Mouse (Mus musculus): ENCODE results near the gene Pip4k2a.

Gene Pip4k2a

GRCm38 (mm10) chr2:18979046-18979445 is 18.9 kb downstream of the Pip4k2a start:
- DNase-seq: no peak

- DNase-seq: no peak
Observed at GRCm38 (mm10) chr2:18977201-18977805, 20.6 kb downstream of the Pip4k2a start.

GRCm38 (mm10) chr2:18976175-18976574 is 21.8 kb downstream of the Pip4k2a start:
- no peak for DNase-seq

GRCm38 (mm10) chr2:18974882-18975645 is 22.9 kb downstream of the Pip4k2a start:
- DNase-seq: no peak

- DNase-seq: no peak
Observed at GRCm38 (mm10) chr2:18971564-18971963, 26.4 kb downstream of the Pip4k2a start.

- no peak for DNase-seq
Observed at GRCm38 (mm10) chr2:18970461-18970860, 27.5 kb downstream of the Pip4k2a start.

- no peak for DNase-seq
Observed at GRCm38 (mm10) chr2:18969066-18969681, 28.8 kb downstream of the Pip4k2a start.

GRCm38 (mm10) chr2:18967451-18968063 is 30.4 kb downstream of the Pip4k2a start:
- no peak for DNase-seq

GRCm38 (mm10) chr2:18966566-18966965 is 31.4 kb downstream of the Pip4k2a start:
- no peak for DNase-seq

GRCm38 (mm10) chr2:18965950-18966349 is 32.0 kb downstream of the Pip4k2a start:
- DNase-seq: no peak

- DNase-seq: no peak
Observed at GRCm38 (mm10) chr2:18965108-18965507, 32.8 kb downstream of the Pip4k2a start.

- no peak for DNase-seq
Observed at GRCm38 (mm10) chr2:18963286-18964040, 34.5 kb downstream of the Pip4k2a start.

GRCm38 (mm10) chr2:18962502-18962901 is 35.4 kb downstream of the Pip4k2a start:
- no peak for DNase-seq

- no peak for DNase-seq
Observed at GRCm38 (mm10) chr2:18960376-18960973, 37.5 kb downstream of the Pip4k2a start.

- DNase-seq: no peak
Observed at GRCm38 (mm10) chr2:18959558-18959957, 38.4 kb downstream of the Pip4k2a start.

- DNase-seq: no peak
Observed at GRCm38 (mm10) chr2:18959008-18959407, 38.9 kb downstream of the Pip4k2a start.

- no peak for DNase-seq
Observed at GRCm38 (mm10) chr2:18958501-18958900, 39.4 kb downstream of the Pip4k2a start.

- no peak for DNase-seq
Observed at GRCm38 (mm10) chr2:18958044-18958443, 39.9 kb downstream of the Pip4k2a start.

GRCm38 (mm10) chr2:18957459-18957858 is 40.5 kb downstream of the Pip4k2a start:
- no peak for DNase-seq

- DNase-seq: no peak
Observed at GRCm38 (mm10) chr2:18956945-18957344, 41.0 kb downstream of the Pip4k2a start.

- DNase-seq: no peak
Observed at GRCm38 (mm10) chr2:18956424-18956823, 41.5 kb downstream of the Pip4k2a start.

GRCm38 (mm10) chr2:18955671-18956070 is 42.3 kb downstream of the Pip4k2a start:
- no peak for DNase-seq
